Mouse (Mus musculus) B cell, adult 2 months (primary cell): ENCODE results near the gene Tex10.

Experiments used
- DNase-seq, 2 experiments: peaks; one replicate each; pipeline ENCODE4 v3.0.0; 2022

Tex10 gene

DNA sequence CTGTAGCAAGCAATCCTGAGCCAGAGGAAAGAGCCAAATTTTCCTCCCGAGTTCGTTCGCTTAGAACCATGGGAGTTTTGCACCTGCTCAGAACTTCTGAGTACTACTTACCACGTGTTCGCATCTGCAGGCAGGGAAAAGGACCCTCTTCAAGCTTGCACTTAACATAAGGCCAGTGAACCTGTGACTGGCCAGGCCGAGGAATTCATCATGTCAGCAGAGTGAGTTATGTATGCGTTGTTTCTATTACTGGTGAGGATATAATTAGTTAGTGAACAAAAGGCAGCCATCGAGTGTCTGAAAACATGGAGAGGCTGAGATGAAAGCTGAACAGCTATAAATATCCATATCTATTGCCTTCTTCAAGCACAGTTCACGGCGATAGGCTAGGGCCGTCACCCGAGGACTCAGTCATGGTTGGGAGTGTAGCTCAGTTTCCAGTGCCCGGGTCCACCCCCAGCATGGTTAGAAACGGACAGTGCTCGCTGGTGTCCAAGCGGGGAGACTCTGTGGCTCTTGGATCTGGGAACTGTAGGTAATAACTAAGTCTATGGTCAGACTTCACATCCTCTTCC is 70.1 kb downstream of the Tex10 start:
- no peak for DNase-seq

DNA sequence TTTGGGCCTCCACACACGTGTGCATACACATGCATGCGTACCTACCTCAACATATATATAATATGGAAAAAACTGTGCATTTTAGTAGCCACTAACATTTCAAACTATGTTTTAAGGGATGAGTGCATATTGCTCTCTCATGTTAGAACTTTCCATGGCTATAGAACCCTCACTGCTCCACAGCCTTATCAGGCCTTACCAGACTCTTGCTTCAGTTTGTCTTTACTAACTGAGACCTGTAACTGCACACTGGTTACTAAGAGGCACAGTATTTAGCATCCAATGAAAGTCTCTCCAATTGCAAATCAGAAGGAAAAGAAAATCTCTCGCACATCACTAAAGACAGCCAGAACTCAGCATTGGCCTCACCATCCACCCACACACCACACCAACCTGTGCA is 76.3 kb downstream of the Tex10 start:
- no peak for DNase-seq

DNA sequence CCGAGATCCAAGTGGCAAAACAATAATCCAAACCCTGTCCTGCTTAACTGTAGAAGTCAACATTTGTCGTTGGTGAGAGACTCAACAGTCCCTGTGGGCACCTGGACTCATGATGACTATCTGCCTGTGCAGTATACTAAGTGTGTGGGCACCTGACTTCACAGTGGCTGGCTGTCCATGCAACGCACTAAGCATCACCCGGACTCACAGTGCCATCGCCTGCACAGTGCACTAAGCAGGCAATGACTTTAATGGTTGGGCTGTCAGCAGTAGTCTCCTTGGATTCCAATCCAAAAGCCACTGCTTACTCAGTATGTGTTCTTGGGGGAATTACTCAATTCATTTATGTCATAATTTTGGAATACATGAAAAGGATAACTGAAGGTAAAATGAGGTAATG is 90.8 kb downstream of the Tex10 start:
- no peak for DNase-seq

DNA sequence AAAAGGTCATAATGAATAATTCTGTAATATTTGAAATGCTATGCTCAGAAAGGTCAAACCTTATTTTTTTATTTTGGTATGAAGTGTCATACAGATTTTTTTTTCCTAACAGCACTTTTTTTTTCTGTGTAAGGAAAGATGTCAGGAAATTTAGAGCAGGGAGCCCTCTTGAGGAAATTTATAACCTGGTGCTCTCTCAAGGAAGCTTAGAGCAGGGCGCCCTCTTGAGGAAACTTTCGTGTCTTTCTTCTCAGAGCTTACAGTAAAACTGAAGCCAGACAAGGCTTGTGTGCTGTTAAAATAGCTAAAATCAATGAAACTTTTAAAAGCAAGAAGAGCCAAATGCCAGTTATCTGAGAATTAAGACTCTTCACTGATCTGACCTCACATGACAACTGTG is 92.3 kb downstream of the Tex10 start:
- peak; percentile 67 to 69 for DNase-seq
